Mouse (Mus musculus): Measurements from ENCODE around the gene Olfr641. TPM values are rescaled to one million over a fixed set of nuclear protein-coding genes. Genes with fewer than 3 reads are reported as not detected.

Gene Olfr641
- polyA plus RNA-seq (2012; rRNA removed) = not detected in 2 replicates

DNA sequence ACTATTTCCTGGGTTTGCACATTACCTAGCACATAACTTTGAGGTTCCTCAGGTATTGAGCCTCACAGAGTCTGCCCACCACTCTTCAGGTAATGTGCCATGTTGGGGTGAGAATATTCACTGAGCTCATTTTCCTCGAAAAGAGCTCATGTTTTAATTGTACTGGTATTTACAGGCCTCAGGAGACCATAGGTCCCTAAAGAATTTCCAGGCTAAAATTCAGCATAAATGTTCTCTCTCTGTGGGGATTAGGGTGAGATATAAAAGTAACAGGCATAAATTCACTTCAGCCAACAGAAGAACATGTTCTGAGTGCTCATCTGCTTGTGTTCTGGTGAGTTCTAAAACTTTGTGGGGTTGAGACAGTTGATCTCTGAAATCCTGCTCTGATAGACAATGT is at the start of gene Olfr641:
Gene Olfr641, plus strand, starts transcription at position 301 of the 400 bp plus-strand sequence.

DNA sequence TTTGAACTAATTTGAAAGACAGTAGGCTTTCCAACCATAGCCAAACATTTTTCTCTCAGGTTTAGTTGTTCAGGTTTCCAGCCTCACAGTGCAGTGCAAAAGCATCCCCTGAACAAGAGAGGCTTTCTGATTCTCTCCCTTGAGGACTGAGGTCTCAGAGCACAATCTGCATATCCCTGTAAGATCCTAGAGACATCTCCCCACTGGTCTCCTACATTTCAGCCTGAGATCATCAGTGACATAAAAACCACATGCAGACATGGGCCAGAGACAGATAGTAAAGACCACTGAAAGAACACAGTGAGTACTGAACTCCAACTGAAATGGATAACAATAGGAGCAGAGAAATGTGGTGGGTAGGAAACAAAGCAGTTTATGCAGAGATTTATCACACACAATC is 36.8 kb upstream of the Olfr641 start, which contains the start of gene Olfr638:
Gene Olfr638, plus strand, starts transcription at position 301 of the 400 bp plus-strand sequence.

GRCm38 (mm10) chr7:104017203-104017602 is 18.0 kb upstream of the Olfr641 start, which contains the start of gene Olfr639:
Olfr639 (minus strand) TSS chr7:104017303.

DNA sequence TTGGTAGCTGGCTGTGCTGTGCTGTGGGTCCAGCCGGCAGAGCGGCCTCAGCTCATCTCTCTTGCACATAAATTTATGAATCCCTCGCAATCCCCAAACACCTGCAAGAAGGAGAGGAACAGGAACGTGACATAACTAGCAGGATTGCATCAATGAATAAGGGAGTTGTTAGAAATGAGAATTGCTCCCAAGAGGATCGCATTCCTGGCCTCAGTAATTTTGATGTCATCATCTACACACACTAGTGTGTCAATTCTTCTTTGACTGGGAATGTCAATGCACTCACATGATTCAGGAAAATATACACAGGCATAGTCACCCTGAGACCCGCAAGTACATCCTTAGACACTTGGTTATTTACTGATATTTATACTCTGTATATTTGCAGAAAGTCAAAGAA is 9.8 kb upstream of the Olfr641 start, which contains the start of gene Olfr640:
Gene Olfr640, minus strand, starts transcription at position 101 of the 400 bp plus-strand sequence.

DNA sequence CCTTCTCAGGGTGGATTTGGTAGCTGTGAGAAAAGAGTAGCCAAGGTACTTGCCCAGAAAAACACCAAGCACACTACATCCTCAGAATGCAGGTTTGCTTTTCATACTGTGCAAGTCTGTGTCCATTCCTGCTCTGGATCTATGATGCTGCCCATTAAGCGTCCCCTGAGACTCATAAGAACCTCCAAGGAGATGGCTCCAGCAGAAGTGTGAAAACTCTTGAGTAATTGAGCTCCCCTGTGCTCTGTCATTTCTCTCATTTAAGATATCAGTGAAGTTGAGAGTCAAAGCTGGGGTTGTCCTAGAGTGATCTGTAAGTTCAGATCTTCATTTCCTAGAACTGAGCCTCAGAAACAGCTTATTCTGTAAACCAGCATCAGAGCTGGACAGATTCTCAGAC is 17.3 kb downstream of the Olfr641 start, which contains the start of gene Olfr642:
Gene Olfr642, minus strand, starts transcription at position 101 of the 400 bp plus-strand sequence.

DNA sequence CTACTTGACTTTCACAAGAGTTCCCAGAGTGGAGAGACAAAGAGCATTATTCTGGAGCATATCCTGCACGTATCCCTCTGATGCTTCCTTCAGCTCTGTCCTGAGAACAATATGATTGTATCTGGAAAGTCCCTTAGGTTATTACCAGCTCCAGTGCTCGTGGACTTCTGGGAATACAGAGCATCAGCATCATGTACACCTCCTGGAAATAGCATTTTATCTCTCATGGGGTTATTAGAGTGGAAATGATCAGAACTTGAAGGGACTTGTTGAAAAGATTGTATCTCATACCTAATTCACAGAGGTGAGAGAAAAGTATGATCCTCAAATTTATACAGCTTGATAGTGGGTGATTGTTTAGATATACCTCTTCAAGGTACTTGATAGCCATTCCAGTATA is 26.1 kb downstream of the Olfr641 start, which contains the start of gene 4930516K23Rik:
Gene 4930516K23Rik, minus strand, starts transcription at position 101 of the 400 bp plus-strand sequence.

DNA sequence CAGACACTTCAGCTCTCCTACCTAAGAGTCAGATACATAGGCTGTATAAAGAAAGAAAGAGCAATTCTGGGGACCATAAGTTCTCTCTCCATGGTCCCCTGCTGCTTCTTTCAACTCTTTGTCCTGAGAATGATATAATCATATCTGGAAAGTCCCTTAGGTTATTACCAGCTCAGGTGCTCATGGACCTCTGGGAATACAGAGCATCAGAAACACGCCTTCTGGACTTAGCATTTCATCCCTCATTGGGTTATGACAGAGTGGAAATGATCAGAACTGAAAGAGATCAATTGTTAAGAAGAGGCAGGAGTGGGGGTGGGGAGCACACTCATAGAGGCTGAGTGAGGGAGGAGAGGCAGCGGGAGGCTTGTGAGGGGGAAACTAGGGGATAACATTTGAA is 36.5 kb downstream of the Olfr641 start, which contains the start of gene Olfr644:
Gene Olfr644, minus strand, starts transcription at position 101 of the 400 bp plus-strand sequence.

GRCm38 (mm10) chr7:104085365-104085764 is 50.1 kb downstream of the Olfr641 start, which contains the start of gene Olfr645:
Olfr645 (minus strand) TSS chr7:104085465.

Other genes starting within 250 kb of the Olfr641 start
- gene Olfr67, start 243.6 kb upstream of the Olfr641 start, polyA plus RNA-seq (2012; rRNA removed) = not detected in 2 replicates
- 4.5 and 10.0 TPM in 2 replicates for gene Hbb-bt, start 221.4 kb upstream of the Olfr641 start, polyA plus RNA-seq (2012; rRNA removed)
- gene Hbb-bs, start 207.3 kb upstream of the Olfr641 start, polyA plus RNA-seq (2012; rRNA removed) = 47.8 and 134 TPM in 2 replicates
- not detected in 2 replicates for gene Hbb-bh2, start 194.9 kb upstream of the Olfr641 start, polyA plus RNA-seq (2012; rRNA removed)
- gene Hbb-bh1, start 192.3 kb upstream of the Olfr641 start, polyA plus RNA-seq (2012; rRNA removed) = not detected in 2 replicates
- gene Hbb-y, start 182.2 kb upstream of the Olfr641 start, polyA plus RNA-seq (2012; rRNA removed) = not detected in 2 replicates
- not detected in 2 replicates for gene Olfr66, start 149.2 kb upstream of the Olfr641 start, polyA plus RNA-seq (2012; rRNA removed)
- not detected in 2 replicates for gene Olfr64, start 141.0 kb upstream of the Olfr641 start, polyA plus RNA-seq (2012; rRNA removed)
- not detected in 2 replicates for gene Olfr65, start 132.0 kb upstream of the Olfr641 start, polyA plus RNA-seq (2012; rRNA removed)
- not detected in 2 replicates for gene Olfr631, start 106.6 kb upstream of the Olfr641 start, polyA plus RNA-seq (2012; rRNA removed)
- gene Olfr632, start 101.1 kb upstream of the Olfr641 start, polyA plus RNA-seq (2012; rRNA removed) = not detected in 2 replicates
- gene Olfr633, start 91.0 kb upstream of the Olfr641 start, polyA plus RNA-seq (2012; rRNA removed) = not detected in 2 replicates
- not detected in 2 replicates for gene Olfr635, start 64.3 kb upstream of the Olfr641 start, polyA plus RNA-seq (2012; rRNA removed)
- gene Olfr638, start 36.7 kb upstream of the Olfr641 start, polyA plus RNA-seq (2012; rRNA removed) = not detected in 2 replicates
- gene Olfr639, start 18.1 kb upstream of the Olfr641 start, polyA plus RNA-seq (2012; rRNA removed) = not detected in 2 replicates
- not detected in 2 replicates for gene Olfr640, start 9.9 kb upstream of the Olfr641 start, polyA plus RNA-seq (2012; rRNA removed)
- not detected in 2 replicates for gene Olfr642, start 17.2 kb downstream of the Olfr641 start, polyA plus RNA-seq (2012; rRNA removed)
- gene 4930516K23Rik, start 26.0 kb downstream of the Olfr641 start, polyA plus RNA-seq (2012; rRNA removed) = not detected in 2 replicates
- gene Olfr644, start 36.4 kb downstream of the Olfr641 start, polyA plus RNA-seq (2012; rRNA removed) = not detected in 2 replicates
- not detected in 2 replicates for gene Olfr645, start 50.0 kb downstream of the Olfr641 start, polyA plus RNA-seq (2012; rRNA removed)
- gene Olfr646, start 69.4 kb downstream of the Olfr641 start, polyA plus RNA-seq (2012; rRNA removed) = not detected in 2 replicates
- gene Ubqln5, start 94.4 kb downstream of the Olfr641 start, polyA plus RNA-seq (2012; rRNA removed) = not detected in 2 replicates
- gene Olfr643, start 102.0 kb downstream of the Olfr641 start, polyA plus RNA-seq (2012; rRNA removed) = not detected in 2 replicates
- not detected in 2 replicates for gene Ubqln3, start 107.8 kb downstream of the Olfr641 start, polyA plus RNA-seq (2012; rRNA removed)
- not detected in 2 replicates for gene Ubqlnl, start 115.1 kb downstream of the Olfr641 start, polyA plus RNA-seq (2012; rRNA removed)
- not detected in 2 replicates for gene Olfm5, start 129.4 kb downstream of the Olfr641 start, polyA plus RNA-seq (2012; rRNA removed)
- 0.03 and 0.05 TPM in 2 replicates for gene Olfr648, start 147.9 kb downstream of the Olfr641 start, polyA plus RNA-seq (2012; rRNA removed)
- not detected in 2 replicates for gene Olfr649, start 160.5 kb downstream of the Olfr641 start, polyA plus RNA-seq (2012; rRNA removed)
- gene Trim6, start 183.3 kb downstream of the Olfr641 start, polyA plus RNA-seq (2012; rRNA removed) = 0.79 and 0.81 TPM in 2 replicates
- 0.17 and 1.5 TPM in 2 replicates for gene Trim34a, start 209.0 kb downstream of the Olfr641 start, polyA plus RNA-seq (2012; rRNA removed)

Data from stomach, adult 2 months (tissue).